Mouse (Mus musculus): ENCODE results near the gene Uqcrc1.
A peak's percentile ranks its signal among the peaks of the same experiment; 100 is the strongest.

The Uqcrc1 gene

DNA sequence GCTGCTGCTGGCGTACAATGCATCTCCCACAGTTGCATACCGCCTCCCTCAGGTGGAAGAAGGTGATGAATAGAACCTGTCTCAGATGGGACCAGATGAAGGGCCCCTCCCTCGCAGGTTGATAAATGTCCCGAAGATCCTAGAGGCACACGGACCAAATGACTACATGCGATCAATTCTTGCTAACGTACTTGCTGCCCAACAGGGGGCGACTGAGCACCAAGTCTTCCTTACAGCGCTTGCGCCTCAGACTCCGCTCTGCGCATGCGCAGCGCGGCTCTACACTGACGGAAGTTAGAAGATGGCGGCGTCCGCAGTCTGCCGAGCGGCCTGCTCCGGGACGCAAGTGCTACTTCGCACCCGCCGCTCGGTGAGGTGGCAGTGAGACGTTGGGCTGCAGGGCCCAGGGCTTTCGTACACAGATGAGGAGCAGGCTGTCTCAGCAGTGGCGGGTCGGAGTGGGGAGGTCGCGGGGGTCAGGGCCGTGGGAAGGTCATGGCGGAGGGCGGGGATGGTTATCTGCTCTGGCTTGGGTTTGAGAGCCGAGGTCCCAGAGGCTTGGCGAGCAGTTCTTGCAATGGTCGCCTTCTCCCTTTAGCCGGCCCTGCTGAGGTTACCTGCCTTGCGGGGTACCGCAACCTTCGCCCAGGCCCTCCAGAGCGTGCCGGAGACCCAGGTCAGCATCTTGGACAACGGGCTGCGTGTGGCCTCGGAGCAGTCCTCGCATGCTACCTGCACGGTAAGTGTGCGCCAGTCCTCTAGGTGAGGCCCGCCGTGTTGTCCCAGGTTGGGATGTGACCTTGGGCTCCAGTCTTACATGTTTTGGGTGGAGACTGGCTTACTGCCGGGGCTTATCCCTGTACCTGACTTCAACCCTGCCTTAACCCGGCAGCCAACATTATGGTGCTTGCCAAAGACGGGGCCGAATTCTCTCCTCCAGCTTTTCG is at the start of gene Uqcrc1:
TSS of gene Uqcrc1 (plus strand) at position 216 of the 947 bp plus-strand sequence.
- DNase-seq (ENCODE audit: low spot score in 2 of 2): peak; percentile 90 to 94

GRCm38 (mm10) chr9:108912308-108912707 is 24.1 kb upstream of the Uqcrc1 start:
- DNase-seq (ENCODE audit: low spot score in 2 of 2): no peak

DNA sequence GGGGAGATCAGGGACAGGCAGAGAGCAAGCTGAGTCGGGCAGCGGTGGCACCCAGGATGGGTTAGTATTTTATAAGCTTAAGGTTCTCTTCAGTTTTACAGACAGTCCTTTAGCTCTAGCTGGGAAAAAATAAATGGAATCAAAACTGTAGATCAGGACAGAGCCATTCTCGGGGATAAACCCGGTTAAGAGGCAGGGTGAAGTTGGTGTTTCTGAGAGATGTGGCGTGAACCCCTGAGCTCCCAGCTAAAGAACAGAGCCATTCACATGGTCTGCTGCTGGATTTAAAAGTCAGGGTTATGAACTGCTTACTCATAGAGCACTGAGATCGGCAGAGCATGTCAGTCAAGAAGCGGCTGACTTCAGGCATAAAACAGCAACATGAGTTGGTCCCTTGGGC is 23.3 kb upstream of the Uqcrc1 start:
- DNase-seq (ENCODE audit: low spot score in 2 of 2): no peak

- DNase-seq (ENCODE audit: low spot score in 2 of 2): no peak
Observed at GRCm38 (mm10) chr9:108913621-108914020, 22.8 kb upstream of the Uqcrc1 start.

DNA sequence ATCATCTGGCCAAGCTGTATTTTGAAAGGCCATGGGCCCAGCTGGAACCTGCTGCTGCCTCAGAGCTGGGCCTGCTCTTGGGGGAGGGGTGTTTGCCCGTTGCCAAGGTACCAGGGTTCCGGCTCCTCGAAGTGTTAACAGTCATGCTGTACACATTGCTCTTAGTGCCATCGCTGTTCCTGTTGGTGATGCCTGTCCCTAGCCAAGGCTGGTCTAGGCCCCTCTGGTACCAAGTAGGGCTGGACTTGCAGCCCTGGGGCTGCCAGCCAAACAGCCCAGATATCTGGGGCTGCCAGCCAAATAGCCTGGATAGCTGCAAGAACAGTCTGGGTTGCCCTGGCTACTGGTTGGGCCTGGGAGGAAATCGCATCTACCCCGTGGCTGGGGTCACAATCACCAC is 21.9 kb upstream of the Uqcrc1 start, which contains the start of gene Tmem89:
TSS of gene Tmem89 (plus strand) at position 129 of the 400 bp plus-strand sequence.
- DNase-seq (ENCODE audit: low spot score in 2 of 2): peak; percentile 36 to 63

DNA sequence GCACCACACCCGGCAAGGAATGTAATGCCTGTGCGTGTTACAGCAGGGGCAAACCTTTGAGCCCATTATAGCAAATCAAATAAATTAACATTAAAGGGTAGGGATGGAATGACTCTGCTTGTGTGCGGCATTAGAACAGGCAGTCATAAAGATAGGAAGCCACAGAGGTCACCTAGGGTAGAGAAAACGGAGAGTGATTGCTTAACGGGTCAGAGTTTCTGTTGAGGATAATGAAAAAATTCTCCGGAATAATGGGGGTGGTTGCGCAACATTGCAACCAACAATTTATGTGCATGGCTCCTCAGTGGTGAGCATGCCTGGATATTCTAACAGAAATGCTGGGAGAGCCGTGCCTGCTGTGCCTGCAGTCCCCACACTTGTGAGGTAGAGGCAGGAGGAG is 10.5 kb upstream of the Uqcrc1 start:
- no peak for DNase-seq (ENCODE audit: low spot score in 2 of 2)

- DNase-seq (ENCODE audit: low spot score in 2 of 2): no peak
Observed at GRCm38 (mm10) chr9:108928424-108928823, 8.0 kb upstream of the Uqcrc1 start.

GRCm38 (mm10) chr9:108935991-108936390 is 442 bp upstream of the Uqcrc1 start:
- DNase-seq (ENCODE audit: low spot score in 2 of 2): no peak

DNA sequence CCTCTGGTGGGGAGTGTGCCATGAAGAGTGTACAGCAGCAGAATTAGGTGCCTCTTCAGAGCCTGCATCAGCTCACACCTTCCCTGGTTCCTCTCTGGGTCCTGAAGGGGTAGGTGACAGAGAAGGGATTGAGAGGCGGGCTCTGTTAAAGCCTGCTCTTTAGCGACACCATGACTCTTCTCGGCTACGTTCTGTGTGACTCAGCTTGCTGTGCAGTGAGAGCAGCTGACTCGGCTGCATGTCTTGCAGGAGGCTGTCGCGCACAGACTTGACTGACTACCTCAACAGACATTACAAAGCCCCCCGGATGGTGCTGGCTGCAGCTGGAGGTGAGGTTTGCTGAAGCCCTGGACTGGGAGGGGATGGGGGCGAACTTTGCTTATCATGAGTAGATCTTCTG is 8.7 kb downstream of the Uqcrc1 start:
- no peak for DNase-seq (ENCODE audit: low spot score in 2 of 2)

DNA sequence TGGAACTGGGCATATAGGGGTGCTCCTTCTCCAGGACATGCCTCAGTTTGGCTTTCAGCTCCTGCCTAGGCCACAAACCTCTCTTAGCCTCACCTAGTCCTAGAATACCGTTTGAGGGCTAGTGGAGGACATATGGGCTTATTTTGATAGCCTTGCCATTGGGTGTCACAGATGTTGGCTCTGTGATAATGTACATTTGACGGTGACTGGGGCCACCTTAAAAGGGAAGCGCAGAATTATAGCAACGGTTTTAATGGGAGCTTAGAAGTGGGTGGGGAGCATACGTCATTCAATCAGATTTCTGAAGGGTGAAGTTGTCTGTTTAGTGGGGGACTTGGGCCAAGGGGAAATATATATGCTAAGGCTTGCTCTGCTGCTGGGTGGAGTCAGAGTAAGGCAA is 9.2 kb downstream of the Uqcrc1 start:
- DNase-seq (ENCODE audit: low spot score in 2 of 2): no peak

GRCm38 (mm10) chr9:108949231-108949966 is 13.0 kb downstream of the Uqcrc1 start:
- DNase-seq (ENCODE audit: low spot score in 2 of 2): no peak

GRCm38 (mm10) chr9:108949967-108950728 is 13.7 kb downstream of the Uqcrc1 start:
- DNase-seq (ENCODE audit: low spot score in 2 of 2): no peak

GRCm38 (mm10) chr9:108953081-108953636 is 16.7 kb downstream of the Uqcrc1 start, which contains the start of gene Col7a1:
Gene Col7a1 (plus strand): TSS chr9:108953586.
- DNase-seq (ENCODE audit: low spot score in 2 of 2): no peak

DNA sequence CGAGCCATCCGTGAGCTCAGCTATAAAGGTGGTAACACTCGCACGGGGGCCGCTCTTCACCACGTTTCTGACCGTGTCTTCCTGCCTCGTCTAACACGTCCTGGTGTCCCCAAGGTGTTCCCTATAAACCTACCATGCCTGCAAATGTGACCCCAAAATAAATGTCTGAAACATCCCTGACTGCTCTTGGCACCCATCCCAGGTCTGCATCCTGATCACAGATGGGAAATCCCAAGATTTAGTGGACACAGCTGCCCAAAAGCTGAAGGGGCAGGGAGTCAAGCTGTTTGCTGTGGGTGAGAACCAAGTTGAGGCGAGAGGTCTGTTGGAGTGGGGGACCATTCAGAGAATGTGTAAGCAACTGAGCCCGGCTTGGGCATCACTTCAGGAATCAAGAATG is 18.8 kb downstream of the Uqcrc1 start:
- no peak for DNase-seq (ENCODE audit: low spot score in 2 of 2)

DNA sequence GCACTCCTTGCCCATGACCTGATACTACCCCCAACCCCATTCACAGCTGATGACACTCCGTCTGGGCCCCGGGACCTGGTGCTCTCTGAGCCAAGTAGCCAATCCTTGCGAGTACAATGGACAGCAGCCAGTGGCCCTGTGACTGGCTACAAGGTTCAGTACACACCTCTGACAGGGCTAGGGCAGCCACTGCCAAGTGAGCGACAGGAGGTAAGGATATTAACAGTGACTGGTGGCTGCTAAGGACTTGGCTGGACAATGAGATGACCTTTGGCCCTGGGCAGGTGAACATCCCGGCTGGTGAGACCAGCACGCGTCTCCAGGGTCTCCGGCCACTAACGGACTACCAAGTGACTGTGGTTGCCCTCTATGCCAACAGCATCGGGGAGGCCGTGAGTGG is 19.4 kb downstream of the Uqcrc1 start:
- no peak for DNase-seq (ENCODE audit: low spot score in 2 of 2)

DNA sequence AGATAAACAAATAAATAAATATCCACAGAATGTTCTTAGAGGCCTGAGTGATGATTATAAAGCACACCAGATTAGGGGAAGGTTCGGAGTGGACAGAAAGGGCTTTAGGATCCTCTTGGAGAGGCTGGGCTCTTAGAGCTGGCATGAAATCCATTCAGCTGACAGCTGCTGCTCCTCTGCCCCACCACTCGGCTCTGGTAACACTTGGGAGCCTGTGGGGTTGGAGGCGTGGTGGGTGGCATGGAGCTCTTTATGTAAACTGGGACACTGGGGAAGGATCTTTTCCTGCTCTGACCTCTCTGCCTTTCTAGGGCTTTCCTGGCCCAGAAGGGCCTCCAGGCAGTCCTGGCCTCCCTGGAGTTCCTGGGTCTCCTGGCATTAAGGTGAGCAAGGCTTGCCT is 27.1 kb downstream of the Uqcrc1 start:
- no peak for DNase-seq (ENCODE audit: low spot score in 2 of 2)

DNA sequence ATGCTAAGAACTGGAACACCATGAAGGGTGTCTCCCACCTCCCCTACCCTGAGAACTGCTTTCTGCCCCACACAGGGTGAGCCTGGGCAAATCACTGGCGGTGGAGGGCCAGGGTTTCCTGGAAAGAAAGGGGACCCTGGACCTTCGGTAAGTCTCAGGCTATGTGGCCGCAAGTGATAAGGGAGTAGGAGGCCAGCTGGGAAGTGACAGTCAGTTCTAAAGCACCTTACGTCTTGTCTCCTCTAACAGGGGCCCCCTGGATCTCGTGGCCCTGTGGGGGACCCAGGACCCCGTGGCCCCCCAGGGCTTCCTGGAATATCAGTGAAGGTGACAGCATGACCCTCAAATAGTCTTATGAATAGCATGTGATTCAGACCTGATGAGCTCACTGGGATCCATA is 27.9 kb downstream of the Uqcrc1 start:
- no peak for DNase-seq (ENCODE audit: low spot score in 2 of 2)

GRCm38 (mm10) chr9:108970623-108971022 is 34.2 kb downstream of the Uqcrc1 start:
- no peak for DNase-seq (ENCODE audit: low spot score in 2 of 2)

GRCm38 (mm10) chr9:108976483-108976882 is 40.0 kb downstream of the Uqcrc1 start:
- DNase-seq (ENCODE audit: low spot score in 2 of 2): no peak

DNA sequence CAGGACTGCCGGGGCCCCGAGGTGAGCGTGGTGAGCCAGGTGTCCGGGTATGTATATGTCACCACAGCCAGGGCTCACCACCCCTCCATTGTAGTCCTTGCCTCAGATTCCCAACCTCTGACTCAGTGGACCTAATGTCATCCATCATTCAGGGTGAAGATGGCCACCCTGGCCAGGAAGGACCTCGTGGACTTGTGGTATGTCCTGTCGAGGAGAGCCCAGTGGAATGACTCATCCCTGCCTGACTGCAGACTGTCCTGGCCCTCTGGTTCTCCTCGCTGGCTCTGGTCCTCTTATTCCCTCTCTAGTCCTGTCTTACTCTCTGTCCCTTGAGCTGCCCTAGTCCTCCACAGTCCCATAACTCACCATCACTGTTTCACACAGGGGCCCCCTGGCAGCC is 41.5 kb downstream of the Uqcrc1 start:
- no peak for DNase-seq (ENCODE audit: low spot score in 2 of 2)

DNA sequence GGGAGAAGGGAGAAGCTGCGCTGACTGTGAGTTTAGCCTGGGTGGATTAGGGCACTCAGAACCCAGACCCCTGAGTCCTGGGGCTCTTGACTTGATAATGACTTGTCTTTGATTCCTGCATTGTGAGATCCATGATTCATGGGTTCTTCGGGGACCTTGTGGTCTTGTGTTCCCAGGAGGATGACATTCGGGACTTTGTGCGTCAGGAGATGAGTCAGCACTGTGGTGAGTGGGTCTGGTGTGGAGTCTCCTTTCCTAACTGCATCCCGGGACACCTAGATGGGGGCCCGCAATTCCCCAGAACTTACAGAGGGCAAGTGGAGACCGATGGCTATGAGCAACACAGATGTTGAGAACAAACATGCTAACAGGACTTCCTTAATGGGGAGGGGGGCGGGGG is 46.1 kb downstream of the Uqcrc1 start:
- no peak for DNase-seq (ENCODE audit: low spot score in 2 of 2)

DNA sequence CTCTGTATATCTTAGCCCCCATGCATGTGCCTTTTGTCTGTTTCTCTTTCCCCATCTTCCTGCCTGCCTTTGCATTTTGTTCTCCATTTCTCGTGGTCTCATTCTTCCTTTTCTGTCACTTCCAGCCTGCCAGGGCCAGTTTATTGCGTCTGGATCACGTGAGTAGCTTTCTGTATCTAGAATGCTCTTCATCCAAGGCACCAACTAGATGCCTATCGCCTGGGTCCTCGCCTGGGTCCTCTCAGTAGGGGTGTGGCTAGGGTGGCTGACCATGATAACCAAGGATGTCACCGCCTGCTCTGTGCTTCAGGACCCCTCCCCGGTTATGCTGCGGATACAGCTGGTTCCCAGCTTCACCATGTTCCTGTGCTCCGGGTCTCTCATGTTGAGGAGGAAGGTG is 46.8 kb downstream of the Uqcrc1 start:
- no peak for DNase-seq (ENCODE audit: low spot score in 2 of 2)

All from frontal cortex, postnatal 14 days (tissue).